Mouse (Mus musculus) heart, adult 8-10 months (tissue): ENCODE measurements around the gene Abhd16b. TPM values are rescaled to one million over a fixed set of nuclear protein-coding genes. Genes with fewer than 3 reads are reported as not detected.

Experiments used
- DNase-seq: peaks from one replicate; pipeline ENCODE4 v3.0.0; 2022; ENCODE audit warnings: low spot score
- total RNA-seq, 4 experiments: library from RNA; stranded (reverse); gene quantifications; 2 replicates each; pipeline ENCODE4 v1.2.4; 2022

The Abhd16b gene
- total RNA-seq: not detected

- no peak for DNase-seq
Measured at GRCm38 (mm10) chr2:181493156-181493927, at the start of gene Abhd16b. Gene Abhd16b, plus strand, starts transcription at chr2:181493206.

GRCm38 (mm10) chr2:181452181-181452580 is 40.8 kb upstream of the Abhd16b start:
- DNase-seq: no peak

GRCm38 (mm10) chr2:181453274-181453673 is 39.7 kb upstream of the Abhd16b start:
- DNase-seq: no peak

- no peak for DNase-seq
Measured at GRCm38 (mm10) chr2:181455899-181456298, 37.1 kb upstream of the Abhd16b start.

GRCm38 (mm10) chr2:181457831-181458230 is 35.2 kb upstream of the Abhd16b start:
- no peak for DNase-seq

- no peak for DNase-seq
Measured at GRCm38 (mm10) chr2:181458411-181459152, 34.4 kb upstream of the Abhd16b start.

GRCm38 (mm10) chr2:181459153-181459672 is 33.8 kb upstream of the Abhd16b start, which contains the start of gene Zbtb46:
Gene Zbtb46, minus strand, starts transcription at chr2:181459426.
- no peak for DNase-seq

GRCm38 (mm10) chr2:181459673-181460621 is 33.1 kb upstream of the Abhd16b start:
- DNase-seq: no peak

GRCm38 (mm10) chr2:181461536-181462100 is 31.4 kb upstream of the Abhd16b start:
- DNase-seq: no peak

GRCm38 (mm10) chr2:181462604-181463003 is 30.4 kb upstream of the Abhd16b start:
- DNase-seq: no peak

GRCm38 (mm10) chr2:181463008-181463738 is 29.8 kb upstream of the Abhd16b start:
- DNase-seq: no peak

GRCm38 (mm10) chr2:181465423-181465822 is 27.6 kb upstream of the Abhd16b start:
- no peak for DNase-seq

- DNase-seq: peak; percentile 74
Measured at GRCm38 (mm10) chr2:181470285-181470684, 22.7 kb upstream of the Abhd16b start.

GRCm38 (mm10) chr2:181471246-181471645 is 21.8 kb upstream of the Abhd16b start:
- DNase-seq: peak; percentile 78

- DNase-seq: no peak
Measured at GRCm38 (mm10) chr2:181472256-181472827, 20.7 kb upstream of the Abhd16b start.

GRCm38 (mm10) chr2:181483120-181483519 is 9.9 kb upstream of the Abhd16b start:
- DNase-seq: no peak

GRCm38 (mm10) chr2:181483562-181484318 is 9.3 kb upstream of the Abhd16b start:
- peak; percentile 83 for DNase-seq

GRCm38 (mm10) chr2:181484456-181485233 is 8.4 kb upstream of the Abhd16b start:
- peak; percentile 52 for DNase-seq
